8 mouse cellular contexts compared by ENCODE assay signal in the genomic region with DNA sequence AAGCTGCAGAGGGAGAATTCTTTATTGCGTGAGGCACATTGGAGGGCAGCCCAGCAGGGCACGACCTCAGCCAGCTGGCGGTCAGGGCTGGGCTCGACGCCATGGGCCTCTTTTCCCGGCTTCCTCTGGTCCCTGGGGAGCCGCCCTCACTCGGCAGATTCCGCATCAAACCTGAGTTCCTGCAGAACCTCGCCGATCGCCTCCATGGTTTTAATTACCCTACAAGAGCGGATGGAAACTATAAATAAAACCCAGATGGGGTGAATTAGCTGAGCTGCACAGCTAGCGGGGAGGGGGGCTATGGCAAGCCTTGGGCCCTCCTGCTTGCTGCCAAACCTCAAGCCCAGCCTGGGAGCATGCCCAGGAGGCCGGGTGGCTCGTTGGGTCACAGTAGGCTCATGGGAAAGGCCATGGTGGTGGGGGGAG. TPM values are rescaled to one million over a fixed set of nuclear protein-coding genes. Genes with fewer than 3 reads are reported as not detected.
DNase-seq lines count a peak whose midpoint lies in the region; ATAC-seq and TF ChIP-seq lines count a peak whose summit lies in the region.

No protein-coding gene starts in this region.

- peak; percentile 39 for DNase-seq in midbrain, embryonic 10.5 days (ENCODE audit: low spot score)
- peak; percentile 72 for DNase-seq in cerebellum, adult 9-11 months
- DNase-seq in gastrocnemius, postnatal 25 days, result peak; percentile 73
- DNase-seq in kidney, postnatal 36 days, result peak; percentile 49 to 74
- peak; percentile 62 for DNase-seq in mesoderm, embryonic 11.5 days (ENCODE audit: low read depth, low spot score)
- no peak for DNase-seq in urinary bladder, postnatal 14 days (ENCODE audit: low spot score)

- peak overlapping the region; percentile 81; the same call in 1 of the 2 replicates for H3K4me3 ChIP-seq in midbrain, embryonic 10.5 days
- H3K4me3 ChIP-seq in midbrain, embryonic 15.5 days, result no peak overlapping the region
- H3K4me3 ChIP-seq in intestine, postnatal 0 days (ENCODE audit: low read depth, low read length), result no peak overlapping the region

- H3K27me3 ChIP-seq in midbrain, embryonic 10.5 days (ENCODE audit: low read depth, poor library complexity, severe bottlenecking), result peaks cover 60% of the 10 kb centered on the region
- peaks cover 50% of the 10 kb centered on the region for H3K27me3 ChIP-seq in midbrain, embryonic 15.5 days (replicated peaks)
- peaks cover 24% of the 10 kb centered on the region for H3K27me3 ChIP-seq in intestine, postnatal 0 days (replicated peaks; ENCODE audit: control insufficient read depth, insufficient read depth, low read length)

- peaks cover 39% of the 10 kb centered on the region for H3K36me3 ChIP-seq in midbrain, embryonic 10.5 days
- H3K36me3 ChIP-seq in midbrain, embryonic 15.5 days (replicated peaks), result peaks cover 8% of the 10 kb centered on the region; the same call in 1 of the 2 replicates
- peaks cover 25% of the 10 kb centered on the region; the same call in 1 of the 2 replicates for H3K36me3 ChIP-seq in intestine, postnatal 0 days (ENCODE audit: control insufficient read depth, insufficient read depth)

- TF ChIP-seq CTCF in intestine, postnatal 0 days (IDR thresholded peaks at IDR 0.05; ENCODE audit: low read depth), result no peak

- H3K4me2 ChIP-seq in midbrain, embryonic 15.5 days, result no peak overlapping the region
- H3K4me2 ChIP-seq in intestine, postnatal 0 days (replicated peaks; ENCODE audit: low read depth), result no peak overlapping the region

- H3K4me1 ChIP-seq in midbrain, embryonic 10.5 days, result peaks cover 77% of the 10 kb centered on the region
- H3K4me1 ChIP-seq in midbrain, embryonic 15.5 days, result peaks cover 52% of the 10 kb centered on the region
- H3K4me1 ChIP-seq in intestine, postnatal 0 days (replicated peaks; ENCODE audit: control insufficient read depth, insufficient read depth, low read length), result no peaks in the 10 kb centered on the region; the same call in none of the 2 replicates

- no peak overlapping the region for H3K9ac ChIP-seq in midbrain, embryonic 15.5 days
- H3K9ac ChIP-seq in intestine, postnatal 0 days (ENCODE audit: low read depth, low read length), result no peak overlapping the region

- 67% methylated on average over 16 of the region's 16 CpGs for WGBS in midbrain, embryonic 10.5 days
- WGBS in midbrain, embryonic 15.5 days, result 60% methylated on average over 16 of the region's 16 CpGs
- 69% methylated on average over 16 of the region's 16 CpGs for WGBS in intestine, postnatal 0 days

- H3K9me3 ChIP-seq in midbrain, embryonic 10.5 days (replicated peaks), result no peaks in the 10 kb centered on the region
- no peaks in the 10 kb centered on the region for H3K9me3 ChIP-seq in midbrain, embryonic 15.5 days
- no peaks in the 10 kb centered on the region for H3K9me3 ChIP-seq in intestine, postnatal 0 days (ENCODE audit: control insufficient read depth)

- 0 out of 2 replicates have a peak overlapping the region, but pooled peaks have one; percentile 11 for H3K27ac ChIP-seq in midbrain, embryonic 10.5 days (replicated peaks)
- no peak overlapping the region for H3K27ac ChIP-seq in midbrain, embryonic 15.5 days
- H3K27ac ChIP-seq in intestine, postnatal 0 days (ENCODE audit: low read depth, low read length), result no peak overlapping the region

- no peak for ATAC-seq in midbrain, embryonic 15.5 days (replicated peaks)
- ATAC-seq in intestine, postnatal 0 days, result no peak

RNA-seq across cellular contexts. Expression of a gene that starts 2.2 kb away (rescaled TPM):
- 138 and 140 TPM in 2 replicates for polyA plus RNA-seq in midbrain, embryonic 10.5 days (2016; fragmentation: Nextera tagmentation; extraction: Ambion mirVana)
- 164 and 169 TPM in 2 replicates for polyA plus RNA-seq in midbrain, embryonic 15.5 days (2015; fragmentation: Nextera tagmentation; extraction: Ambion mirVana)
- 100 to 1,000 TPM; 112 to 120 TPM for total RNA-seq in gastrocnemius, postnatal 25 days (2021)
- polyA plus RNA-seq in intestine, postnatal 0 days (2015; fragmentation: Nextera tagmentation; extraction: Ambion mirVana), result 145 and 148 TPM in 2 replicates

RNA-seq across cellular contexts. Expression of a gene that starts 6.3 kb away (rescaled TPM):
- polyA plus RNA-seq in midbrain, embryonic 10.5 days (2016; fragmentation: Nextera tagmentation; extraction: Ambion mirVana), result 836 and 881 TPM in 2 replicates
- polyA plus RNA-seq in midbrain, embryonic 15.5 days (2015; fragmentation: Nextera tagmentation; extraction: Ambion mirVana), result 587 and 620 TPM in 2 replicates
- total RNA-seq in gastrocnemius, postnatal 25 days (2021), result 100 to 1,000 TPM; 785 to 797 TPM
- polyA plus RNA-seq in intestine, postnatal 0 days (2015; fragmentation: Nextera tagmentation; extraction: Ambion mirVana), result 805 and 863 TPM in 2 replicates

RNA-seq across cellular contexts. Expression of a gene that starts 11.3 kb away (rescaled TPM):
- polyA plus RNA-seq in midbrain, embryonic 10.5 days (2016; fragmentation: Nextera tagmentation; extraction: Ambion mirVana), result 0.42 and 2.3 TPM in 2 replicates
- polyA plus RNA-seq in midbrain, embryonic 15.5 days (2015; fragmentation: Nextera tagmentation; extraction: Ambion mirVana), result 2.4 and 2.9 TPM in 2 replicates
- total RNA-seq in gastrocnemius, postnatal 25 days (2021), result 1 to 10 TPM; 1.7 to 3.8 TPM
- polyA plus RNA-seq in intestine, postnatal 0 days (2015; fragmentation: Nextera tagmentation; extraction: Ambion mirVana), result 0.61 and 0.81 TPM in 2 replicates

RNA-seq across cellular contexts. Expression of a gene that starts 17.1 kb away (rescaled TPM):
- polyA plus RNA-seq in midbrain, embryonic 10.5 days (2016; fragmentation: Nextera tagmentation; extraction: Ambion mirVana), result 7.9 and 8.3 TPM in 2 replicates
- polyA plus RNA-seq in midbrain, embryonic 15.5 days (2015; fragmentation: Nextera tagmentation; extraction: Ambion mirVana), result 123 and 141 TPM in 2 replicates
- not detected for total RNA-seq in gastrocnemius, postnatal 25 days (2021)
- polyA plus RNA-seq in intestine, postnatal 0 days (2015; fragmentation: Nextera tagmentation; extraction: Ambion mirVana), result 2.3 and 2.4 TPM in 2 replicates

RNA-seq across cellular contexts. Expression of a gene that starts 23.2 kb away (rescaled TPM):
- polyA plus RNA-seq in midbrain, embryonic 10.5 days (2016; fragmentation: Nextera tagmentation; extraction: Ambion mirVana), result 300 and 314 TPM in 2 replicates
- 450 and 462 TPM in 2 replicates for polyA plus RNA-seq in midbrain, embryonic 15.5 days (2015; fragmentation: Nextera tagmentation; extraction: Ambion mirVana)
- total RNA-seq in gastrocnemius, postnatal 25 days (2021), result 100 to 1,000 TPM; 100 to 104 TPM
- 199 and 203 TPM in 2 replicates for polyA plus RNA-seq in intestine, postnatal 0 days (2015; fragmentation: Nextera tagmentation; extraction: Ambion mirVana)
